Mouse (Mus musculus) limb, embryonic 14.5 days (tissue): ENCODE measurements around the gene Sympk. TPM values are rescaled to one million over a fixed set of nuclear protein-coding genes. Genes with fewer than 3 reads are reported as not detected.
A peak's percentile ranks its signal among the peaks of the same experiment; 100 is the strongest.

Experiments
- ATAC-seq: fragments of 200-750 bp; cut with Nextera tagmentation; 2 replicates; pipeline ENCODE4 v1.8.0; 2017; ENCODE audit warnings: low read depth, moderate number of reproducible peaks, moderate TSS enrichment; ENCODE audit not compliant: low FRiP score
- DNase-seq: peaks from one replicate; pipeline ENCODE4 v3.0.0-alpha.2; 2015; ENCODE audit warnings: low spot score
- H3K27ac ChIP-seq: fragments of 300-500 bp; sonication (generic); replicated peaks from 2 replicates; pipeline ENCODE4 v1.5.1; 2014; ENCODE audit warnings: low read depth, mild to moderate bottlenecking, low read length, moderate library complexity, mixed read lengths
- H3K27me3 ChIP-seq: fragments of 300-500 bp; sonication (generic); 2 replicates; pipeline ENCODE4 v1.6.1; 2014; ENCODE audit warnings: low read length, mixed read lengths; ENCODE audit not compliant: control insufficient read depth, insufficient read depth
- H3K36me3 ChIP-seq: fragments of 300-500 bp; sonication (generic); 2 replicates; pipeline ENCODE4 v1.6.1; 2014; ENCODE audit warnings: mild to moderate bottlenecking, low read length, moderate library complexity, mixed read lengths; ENCODE audit not compliant: control insufficient read depth, insufficient read depth
- H3K4me1 ChIP-seq: fragments of 300-500 bp; sonication (generic); 2 replicates; pipeline ENCODE4 v1.6.1; 2014; ENCODE audit warnings: antibody characterized with exemption, low read length, mixed read lengths; ENCODE audit not compliant: control insufficient read depth, insufficient read depth
- H3K4me2 ChIP-seq: fragments of 300-500 bp; sonication (generic); replicated peaks from 2 replicates; pipeline ENCODE4 v1.6.1; 2014; ENCODE audit warnings: low read depth, mild to moderate bottlenecking, low read length, moderate library complexity; ENCODE audit not compliant: severe bottlenecking
- H3K4me3 ChIP-seq: fragments of 300-500 bp; sonication (generic); replicated peaks from 2 replicates; pipeline ENCODE4 v1.5.1; 2014; ENCODE audit warnings: low read length
- H3K9ac ChIP-seq: fragments of 300-500 bp; sonication (generic); 2 replicates; pipeline ENCODE4 v1.6.1; 2014; ENCODE audit warnings: mild to moderate bottlenecking, low read depth, low read length, moderate library complexity; ENCODE audit not compliant: severe bottlenecking
- H3K9me3 ChIP-seq: fragments of 300-500 bp; sonication (generic); 2 replicates; pipeline ENCODE4 v1.6.1; 2016; ENCODE audit warnings: low read length; ENCODE audit not compliant: control insufficient read depth
- POLR2A ChIP-seq: fragments of 200-500 bp; IDR thresholded peaks from 2 replicates; pipeline ENCODE4 v1.8.0; 2012; ENCODE audit warnings: inconsistent platforms, mild to moderate bottlenecking, moderate library complexity, borderline replicate concordance; ENCODE audit not compliant: insufficient read depth, insufficient read length; ENCODE audit errors: extremely low read depth
- WGBS: fragments of 180-500 bp; shearing (Covaris S2); extraction: QIAGEN DNeasy Blood & Tissue Kit; methylation state at CpG from one replicate; pipeline ENCODE4 v1.1.7; 2014; 5-methylcytosine and 5-hydroxymethylcytosine counted together
- polyA plus RNA-seq, 2 experiments: library from polyadenylated mRNA; depleted of rRNA in 1 of 2; stranded (reverse) in 1 of 2; unstranded in 1 of 2; fragments of >200 nt; fragmentation: Nextera tagmentation in 1 of 2; extraction: Ambion mirVana in 1 of 2; gene quantifications; 2 replicates each; pipeline versions ENCODE4 v1.2.1 to v1.2.3; 2012 to 2014

Sympk gene
- polyA plus RNA-seq, 2 experiments, result 23.0 to 97.0 TPM

DNA sequence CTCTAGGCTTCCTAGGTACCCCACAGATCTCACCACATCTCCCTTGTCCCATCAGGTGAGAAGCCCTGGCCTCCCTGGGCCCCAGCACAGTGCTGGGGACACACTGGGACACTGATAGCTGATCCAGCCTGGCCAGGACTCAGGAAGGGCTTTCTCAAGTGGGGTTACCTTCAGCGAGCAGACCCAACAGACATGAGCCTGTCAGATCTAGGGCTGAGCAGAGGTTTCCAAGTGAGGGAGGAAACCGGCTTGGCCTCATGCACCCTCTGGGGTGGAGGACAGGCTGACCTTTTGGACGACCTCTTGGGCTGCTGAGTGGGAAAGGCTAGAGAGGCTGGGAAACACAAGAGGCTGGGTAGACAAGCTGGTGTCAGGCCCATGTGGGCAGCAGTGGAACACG, 27.0 kb downstream of the Sympk start:
- no peak for ATAC-seq
- WGBS, result 82% methylated on average over 4 of the region's 4 CpGs
- peaks cover 68% of the 10 kb centered on the region for H3K36me3 ChIP-seq
- no peak for DNase-seq
- no peak overlapping the region for H3K4me3 ChIP-seq
- H3K9ac ChIP-seq, result no peak overlapping the region
- no peaks in the 10 kb centered on the region for H3K9me3 ChIP-seq
- TF ChIP-seq POLR2A, result no peak
- no peak overlapping the region for H3K4me2 ChIP-seq
- no peaks in the 10 kb centered on the region for H3K27me3 ChIP-seq
- no peaks in the 10 kb centered on the region for H3K4me1 ChIP-seq
- no peak overlapping the region for H3K27ac ChIP-seq

DNA sequence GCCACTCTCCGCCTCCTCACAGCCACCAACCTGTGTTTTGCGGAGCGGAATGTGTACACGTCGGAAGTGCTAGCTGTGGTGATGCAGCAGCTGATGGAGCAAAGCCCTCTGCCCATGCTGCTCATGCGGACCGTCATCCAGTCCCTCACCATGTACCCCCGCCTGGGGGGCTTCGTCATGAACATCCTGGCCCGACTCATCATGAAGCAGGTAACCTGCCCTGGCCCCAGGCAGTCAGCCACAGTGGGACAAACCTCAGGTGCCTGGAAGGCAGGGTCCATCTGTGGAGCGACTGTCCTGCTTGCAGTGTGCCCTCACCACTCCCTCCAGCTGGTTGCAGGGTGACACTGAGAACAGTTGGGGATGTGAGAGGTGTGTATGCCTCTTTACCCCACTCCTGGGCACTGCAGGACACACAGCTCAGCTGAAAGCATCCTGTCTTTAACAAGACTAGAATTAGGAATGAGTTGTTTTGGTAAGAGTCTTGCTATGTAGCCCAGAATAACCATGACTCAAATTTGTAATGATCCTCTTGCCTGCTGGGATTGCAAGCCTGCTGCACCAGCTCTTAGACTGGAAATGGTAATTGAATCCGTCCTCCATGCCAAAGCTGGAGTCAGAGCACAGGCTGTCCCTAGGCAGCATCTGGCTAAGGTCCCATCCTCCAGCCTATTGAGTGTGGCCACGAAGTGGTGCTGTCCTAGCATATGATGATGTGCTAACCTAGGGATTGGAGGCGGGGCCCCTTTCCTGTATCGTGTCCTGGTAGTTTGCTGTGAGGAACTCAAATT, 28.4 kb downstream of the Sympk start:
- no peak overlapping the region for H3K9ac ChIP-seq
- DNase-seq (no peak), ATAC-seq (no peak)
- no peaks in the 10 kb centered on the region for H3K9me3 ChIP-seq
- no peak overlapping the region for H3K27ac ChIP-seq
- H3K27me3 ChIP-seq, result no peaks in the 10 kb centered on the region
- H3K4me1 ChIP-seq, result no peaks in the 10 kb centered on the region
- no peak for TF ChIP-seq POLR2A
- H3K36me3 ChIP-seq, result peaks cover 55% of the 10 kb centered on the region
- no peak overlapping the region for H3K4me2 ChIP-seq
- H3K4me3 ChIP-seq, result no peak overlapping the region
- WGBS, result 88% methylated on average over 15 of the region's 15 CpGs

DNA sequence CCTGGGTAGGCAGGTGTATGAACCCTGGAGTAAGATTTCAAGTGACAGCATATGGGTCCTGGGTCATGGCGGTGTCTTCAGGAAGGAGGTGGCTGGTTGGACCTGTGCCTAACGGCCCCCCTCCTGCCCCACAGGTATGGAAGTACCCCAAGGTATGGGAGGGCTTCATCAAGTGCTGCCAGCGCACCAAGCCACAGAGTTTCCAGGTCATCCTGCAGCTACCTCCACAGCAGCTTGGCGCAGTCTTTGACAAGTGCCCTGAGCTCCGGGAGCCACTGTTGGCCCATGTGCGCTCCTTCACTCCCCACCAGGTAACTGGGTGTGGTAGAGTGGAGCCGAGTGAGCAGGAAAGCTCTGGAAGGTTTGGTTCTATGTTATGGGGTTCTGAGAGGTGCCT, 29.0 kb downstream of the Sympk start:
- Histone ChIP-seq H3K27me3 (no peaks in the 10 kb centered on the region), H3K9me3 (no peaks in the 10 kb centered on the region), H3K27ac (no peak overlapping the region), H3K4me3 (no peak overlapping the region), H3K4me2 (no peak overlapping the region), H3K9ac (no peak overlapping the region), H3K4me1 (no peaks in the 10 kb centered on the region), H3K36me3 (peaks cover 49% of the 10 kb centered on the region)
- WGBS, result 89% methylated on average over 7 of the region's 7 CpGs
- DNase-seq, result no peak
- no peak for TF ChIP-seq POLR2A
- no peak for ATAC-seq

DNA sequence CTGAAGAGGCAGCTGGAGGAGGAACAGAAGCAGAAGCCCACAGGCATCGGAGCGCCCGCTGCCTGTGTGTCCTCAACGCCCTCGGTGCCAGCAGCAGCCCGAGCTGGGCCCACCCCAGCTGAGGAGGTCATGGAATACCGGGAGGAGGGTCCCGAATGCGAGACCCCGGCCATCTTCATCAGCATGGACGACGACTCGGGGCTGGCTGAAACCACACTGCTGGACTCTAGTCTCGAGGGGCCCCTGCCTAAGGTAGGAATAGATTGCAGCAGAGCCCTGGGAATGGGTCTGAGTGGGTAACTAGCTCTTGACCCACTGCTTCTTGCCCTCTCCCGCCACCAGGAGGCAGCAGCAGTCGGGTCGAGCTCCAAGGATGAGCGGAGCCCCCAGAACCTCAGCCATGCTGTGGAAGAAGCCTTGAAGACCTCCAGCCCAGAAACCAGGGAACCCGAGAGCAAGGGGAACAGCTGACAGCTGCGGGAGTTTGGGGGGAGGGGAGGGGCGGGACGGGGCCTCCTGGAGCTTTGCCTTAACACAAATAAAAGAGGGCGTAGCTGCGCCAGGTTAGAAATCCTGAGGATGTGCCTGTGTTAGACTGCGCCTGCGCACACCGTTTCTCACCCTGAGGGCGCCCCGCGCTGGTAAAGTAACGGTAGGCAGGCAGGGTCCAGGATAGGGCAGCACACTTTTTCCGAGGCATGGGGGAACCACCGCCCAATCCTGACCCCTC, 30.0 kb downstream of the Sympk start, which contains the start of gene Rsph6a:
Gene Rsph6a, plus strand, starts transcription at position 644 of the 730 bp plus-strand sequence.
- H3K4me3 ChIP-seq, result no peak within 1 kb of the TSS; the same call in 1 of the 2 replicates
- H3K4me2 ChIP-seq, result peak within 1 kb of the TSS; percentile 34
- H3K4me1 ChIP-seq, result no peaks in the 10 kb centered on the region
- H3K9ac ChIP-seq, result peak within 1 kb of the TSS; percentile 21; the same call in 1 of the 2 replicates
- TF ChIP-seq POLR2A, result no peak
- ATAC-seq, result peak; percentile 80
- no peaks in the 10 kb centered on the region for H3K9me3 ChIP-seq
- H3K36me3 ChIP-seq, result peaks cover 38% of the 10 kb centered on the region
- H3K27me3 ChIP-seq, result no peaks in the 10 kb centered on the region
- 24% methylated on average over 32 of the region's 33 CpGs for WGBS
- H3K27ac ChIP-seq, result no peak within 1 kb of the TSS
- peak; percentile 37 for DNase-seq

DNA sequence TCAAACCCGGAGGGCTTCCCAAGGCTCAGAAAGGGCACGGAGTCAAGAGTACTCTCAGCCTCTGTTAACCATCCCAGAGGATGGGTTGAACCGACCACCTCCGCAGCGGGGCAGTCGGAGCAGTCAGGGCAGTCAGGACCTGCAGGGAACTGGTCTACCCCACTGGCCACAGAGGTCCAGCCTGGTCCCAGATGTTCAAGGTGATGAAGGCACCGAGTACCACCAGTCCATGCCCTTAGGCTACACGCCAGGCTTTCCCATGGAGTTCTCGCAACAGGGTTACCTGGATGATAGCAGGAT, 30.6 kb downstream of the Sympk start:
- no peak overlapping the region for H3K4me3 ChIP-seq
- WGBS, result 66% methylated on average over 9 of the region's 9 CpGs
- TF ChIP-seq POLR2A, result no peak
- 0 out of 2 replicates have a peak overlapping the region, but pooled peaks have one; percentile 21 for H3K9ac ChIP-seq
- H3K9me3 ChIP-seq, result no peaks in the 10 kb centered on the region
- H3K4me1 ChIP-seq, result no peaks in the 10 kb centered on the region
- no peak overlapping the region for H3K27ac ChIP-seq
- DNase-seq (no peak), ATAC-seq (no peak)
- peaks cover 33% of the 10 kb centered on the region for H3K36me3 ChIP-seq
- H3K4me2 ChIP-seq, result peak overlapping the region; percentile 34
- no peaks in the 10 kb centered on the region for H3K27me3 ChIP-seq
